Mouse (Mus musculus) neural tube, embryonic 11.5 days (tissue): ENCODE data around the gene Dct. TPM values are rescaled to one million over a fixed set of nuclear protein-coding genes. Genes with fewer than 3 reads are reported as not detected.

Source experiments
- ATAC-seq: fragments of 200-750 bp; cut with Nextera tagmentation; 2 replicates; pipeline ENCODE4 v1.8.0; 2017; ENCODE audit warnings: moderate number of reproducible peaks, mild to moderate bottlenecking, moderate TSS enrichment, moderate library complexity; ENCODE audit not compliant: insufficient read depth, low FRiP score, low TSS enrichment
- DNase-seq: peaks from one replicate; pipeline ENCODE4 v3.0.0-alpha.2; 2015; ENCODE audit warnings: low spot score
- H3K27ac ChIP-seq: fragments of 300-500 bp; sonication (generic); 2 replicates; pipeline ENCODE4 v1.5.1; 2014; ENCODE audit warnings: low read depth, mild to moderate bottlenecking, low read length
- H3K27me3 ChIP-seq: fragments of 300-500 bp; sonication (generic); 2 replicates; pipeline ENCODE4 v1.6.1; 2014; ENCODE audit warnings: mild to moderate bottlenecking, low read length, mixed read lengths; ENCODE audit not compliant: control insufficient read depth, insufficient read depth
- H3K36me3 ChIP-seq: fragments of 300-500 bp; sonication (generic); 2 replicates; pipeline ENCODE4 v1.6.1; 2014; ENCODE audit warnings: mild to moderate bottlenecking, low read length, moderate library complexity, mixed read lengths; ENCODE audit not compliant: control insufficient read depth, insufficient read depth
- H3K4me1 ChIP-seq: fragments of 300-500 bp; sonication (generic); 2 replicates; pipeline ENCODE4 v1.6.1; 2014; ENCODE audit warnings: low read length, mixed read lengths; ENCODE audit not compliant: control insufficient read depth, insufficient read depth
- H3K4me2 ChIP-seq: fragments of 300-500 bp; sonication (generic); 2 replicates; pipeline ENCODE4 v1.6.1; 2014; ENCODE audit warnings: low read depth, mild to moderate bottlenecking, moderate library complexity
- H3K4me3 ChIP-seq: fragments of 300-500 bp; sonication (generic); 2 replicates; pipeline ENCODE4 v1.5.1; 2014; ENCODE audit warnings: low read depth, low read length
- H3K9ac ChIP-seq: fragments of 300-500 bp; sonication (generic); 2 replicates; pipeline ENCODE4 v1.6.1; 2014; ENCODE audit warnings: mild to moderate bottlenecking, low read length
- H3K9me3 ChIP-seq: fragments of 300-500 bp; sonication (generic); 2 replicates; pipeline ENCODE4 v1.6.1; 2016; ENCODE audit warnings: low read length; ENCODE audit not compliant: control insufficient read depth
- WGBS: fragments of 180-500 bp; shearing (Covaris S2); extraction: QIAGEN DNeasy Blood & Tissue Kit; methylation state at CpG from one replicate; pipeline ENCODE4 v1.1.7; 2014; 5-methylcytosine and 5-hydroxymethylcytosine counted together
- polyA plus RNA-seq: library from polyadenylated mRNA; unstranded; fragments of >200 nt; fragmentation: Nextera tagmentation; extraction: Ambion mirVana; gene quantifications from 2 replicates; pipeline ENCODE4 v1.2.1, GENCODE M21; 2014

Dct gene
- polyA plus RNA-seq, 1 experiment from 2014 or later: 2.6 TPM

DNA sequence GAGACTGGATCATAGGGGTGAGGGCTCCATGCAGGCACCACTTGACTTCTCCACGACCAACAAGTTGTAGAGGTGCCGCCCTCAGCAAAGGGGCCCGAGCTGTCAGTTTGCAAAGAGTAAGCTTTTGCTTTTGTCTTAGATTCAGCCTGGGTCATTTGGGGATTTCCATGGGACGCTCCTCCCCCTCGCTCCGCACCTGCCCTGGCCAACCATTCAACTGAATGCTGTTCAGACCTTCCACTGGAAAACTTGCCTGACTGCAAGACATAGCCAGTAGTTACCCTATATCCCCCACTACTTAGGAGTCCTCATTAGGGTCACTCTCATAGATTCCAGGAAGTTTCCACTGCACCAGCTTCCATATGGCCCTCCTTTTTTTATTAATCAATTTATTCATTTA is 31.8 kb upstream of the Dct start:
- no peak for DNase-seq
- no peak overlapping the region for H3K4me2 ChIP-seq
- H3K27ac ChIP-seq: no peak overlapping the region
- no peaks in the 10 kb centered on the region for H3K4me1 ChIP-seq
- no peaks in the 10 kb centered on the region for H3K9me3 ChIP-seq
- no peaks in the 10 kb centered on the region for H3K36me3 ChIP-seq
- no peak overlapping the region for H3K4me3 ChIP-seq
- 88% methylated on average over 6 of the region's 6 CpGs for WGBS
- no peak for ATAC-seq
- no peaks in the 10 kb centered on the region for H3K27me3 ChIP-seq
- H3K9ac ChIP-seq: no peak overlapping the region

- H3K4me2 ChIP-seq: no peak overlapping the region
- ATAC-seq (no peak), DNase-seq (peak; percentile 26)
- H3K27me3 ChIP-seq: no peaks in the 10 kb centered on the region
- H3K9me3 ChIP-seq: no peaks in the 10 kb centered on the region
- H3K36me3 ChIP-seq: no peaks in the 10 kb centered on the region
- no peak overlapping the region for H3K9ac ChIP-seq
- H3K27ac ChIP-seq: no peak overlapping the region
- H3K4me1 ChIP-seq: no peaks in the 10 kb centered on the region
- H3K4me3 ChIP-seq: no peak overlapping the region
- WGBS: 51% methylated on average over 11 of the region's 11 CpGs
Observed at GRCm38 (mm10) chr14:118080606-118081005, 28.6 kb upstream of the Dct start.

DNA sequence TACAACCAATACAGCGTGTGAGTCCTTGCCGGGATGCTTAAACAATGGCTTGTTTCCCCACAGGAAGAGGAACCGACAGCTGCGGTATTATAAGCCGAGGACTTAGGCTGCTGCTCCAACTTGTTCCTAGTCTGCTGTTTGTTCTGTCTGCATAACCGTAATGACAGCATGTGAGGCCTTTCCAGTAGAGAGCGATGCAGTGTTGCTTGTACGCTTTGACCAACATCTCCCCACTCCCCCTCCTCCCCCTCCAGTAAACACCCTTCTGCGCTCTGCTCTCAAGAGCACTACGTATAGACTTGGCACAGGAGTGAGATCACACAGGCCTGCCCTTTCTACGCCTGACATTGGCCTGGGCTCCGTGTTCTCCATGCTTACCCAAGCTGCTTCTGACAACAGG is 18.1 kb upstream of the Dct start:
- H3K4me3 ChIP-seq: no peak overlapping the region
- H3K4me1 ChIP-seq: no peaks in the 10 kb centered on the region
- H3K4me2 ChIP-seq: no peak overlapping the region
- H3K9ac ChIP-seq: no peak overlapping the region
- 85% methylated on average over 12 of the region's 12 CpGs for WGBS
- ATAC-seq: no peak
- no peak for DNase-seq
- no peaks in the 10 kb centered on the region for H3K9me3 ChIP-seq
- H3K27ac ChIP-seq: no peak overlapping the region
- H3K27me3 ChIP-seq: no peaks in the 10 kb centered on the region
- H3K36me3 ChIP-seq: no peaks in the 10 kb centered on the region

GRCm38 (mm10) chr14:118069439-118070079 is 17.5 kb upstream of the Dct start:
- 86% methylated on average over 12 of the region's 12 CpGs for WGBS
- no peak for DNase-seq
- Histone ChIP-seq H3K4me3 (no peak overlapping the region), H3K4me2 (no peak overlapping the region), H3K9ac (no peak overlapping the region), H3K27me3 (no peaks in the 10 kb centered on the region), H3K36me3 (no peaks in the 10 kb centered on the region), H3K9me3 (no peaks in the 10 kb centered on the region), H3K4me1 (no peaks in the 10 kb centered on the region), H3K27ac (no peak overlapping the region)
- no peak for ATAC-seq

DNA sequence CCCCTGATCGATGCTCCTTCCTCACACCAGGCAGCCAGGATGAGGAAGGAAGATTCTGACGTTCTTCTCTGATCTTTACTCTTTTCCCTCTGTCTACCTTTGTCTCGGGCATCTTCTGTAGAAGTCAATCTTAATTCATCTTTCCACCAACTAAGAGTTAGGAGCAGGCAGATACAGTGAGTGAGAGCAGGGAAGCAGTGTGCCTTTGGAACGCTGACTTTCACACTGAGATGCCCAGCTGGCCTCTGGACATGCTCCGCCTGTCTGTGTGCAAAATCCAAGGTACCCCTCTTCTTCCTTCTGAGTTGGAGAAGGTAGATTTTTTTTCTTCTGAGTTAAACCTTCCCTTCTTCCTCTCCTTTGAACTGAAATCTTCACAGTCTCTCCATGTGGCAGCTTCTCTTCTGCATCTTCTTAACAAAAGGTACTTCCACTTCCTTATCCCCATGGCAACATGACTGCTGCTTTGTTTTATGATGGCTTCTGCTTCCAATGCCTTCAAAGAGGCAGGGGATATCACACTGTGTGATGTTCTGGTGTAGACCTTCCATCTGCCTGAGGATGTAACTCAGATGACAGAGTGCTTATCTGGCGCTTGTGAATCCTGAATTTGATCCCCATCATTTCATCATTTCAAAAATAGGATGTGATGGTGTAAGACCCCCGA is 9.9 kb upstream of the Dct start:
- no peak overlapping the region for H3K9ac ChIP-seq
- no peaks in the 10 kb centered on the region for H3K27me3 ChIP-seq
- no peak overlapping the region for H3K4me3 ChIP-seq
- H3K27ac ChIP-seq: no peak overlapping the region
- WGBS: 77% methylated on average over 7 of the region's 7 CpGs
- H3K4me2 ChIP-seq: no peak overlapping the region
- no peaks in the 10 kb centered on the region for H3K36me3 ChIP-seq
- ATAC-seq (no peak), DNase-seq (no peak)
- H3K4me1 ChIP-seq: no peaks in the 10 kb centered on the region
- H3K9me3 ChIP-seq: no peaks in the 10 kb centered on the region

- no peak overlapping the region for H3K9ac ChIP-seq
- H3K9me3 ChIP-seq: no peaks in the 10 kb centered on the region
- no peak for DNase-seq
- H3K36me3 ChIP-seq: no peaks in the 10 kb centered on the region
- ATAC-seq: no peak
- H3K4me3 ChIP-seq: no peak overlapping the region
- no peak overlapping the region for H3K27ac ChIP-seq
- H3K27me3 ChIP-seq: no peaks in the 10 kb centered on the region
- no peaks in the 10 kb centered on the region for H3K4me1 ChIP-seq
- 90% methylated on average over 4 of the region's 4 CpGs for WGBS
- no peak overlapping the region for H3K4me2 ChIP-seq
Observed at GRCm38 (mm10) chr14:118058581-118058886, 6.5 kb upstream of the Dct start.

DNA sequence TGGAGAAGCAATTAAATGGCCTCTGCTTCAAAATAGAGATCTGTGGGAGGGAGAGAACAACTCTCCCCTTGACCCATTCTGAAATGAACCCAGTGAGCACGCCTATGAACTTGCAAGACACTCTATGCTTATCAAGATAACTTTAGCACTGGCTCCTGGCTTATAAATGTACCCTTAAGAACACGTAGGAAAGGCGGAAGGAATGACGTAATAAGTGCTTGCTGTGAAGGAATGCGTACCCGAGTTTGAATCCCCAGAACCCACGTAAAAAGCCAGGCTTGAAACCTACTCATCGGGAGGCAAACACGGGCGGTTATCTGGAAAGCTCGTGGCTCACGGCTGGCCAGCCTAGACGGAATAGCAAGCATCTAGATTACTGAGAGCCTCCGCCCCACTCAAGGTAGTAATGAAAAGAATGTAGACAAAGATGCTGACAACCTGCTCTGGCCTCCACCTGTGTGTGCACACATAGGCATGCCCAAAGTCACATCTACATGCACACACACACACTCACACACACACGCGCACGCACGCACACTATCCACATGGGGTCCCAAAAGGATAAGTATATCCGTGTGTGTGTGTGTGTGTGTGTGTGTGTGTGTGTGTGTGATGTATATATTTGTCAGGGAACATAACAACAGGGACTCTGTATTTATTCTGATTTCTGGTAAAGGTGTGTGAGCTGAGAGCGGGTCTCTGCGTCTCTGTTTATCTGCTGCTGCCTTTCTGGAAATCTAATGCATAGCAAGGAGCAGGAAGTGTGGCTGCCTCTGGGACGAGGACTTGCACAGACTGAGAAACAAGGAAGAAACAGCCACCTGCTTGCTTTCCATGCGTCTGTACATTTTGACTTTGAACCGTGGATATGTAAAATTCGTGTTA is 5.9 kb upstream of the Dct start:
- DNase-seq (no peak), ATAC-seq (no peak)
- H3K9me3 ChIP-seq: no peaks in the 10 kb centered on the region
- H3K27ac ChIP-seq: no peak overlapping the region
- H3K4me1 ChIP-seq: no peaks in the 10 kb centered on the region
- H3K27me3 ChIP-seq: no peaks in the 10 kb centered on the region
- H3K9ac ChIP-seq: no peak overlapping the region
- no peak overlapping the region for H3K4me2 ChIP-seq
- WGBS: 87% methylated on average over 25 of the region's 25 CpGs
- H3K36me3 ChIP-seq: no peaks in the 10 kb centered on the region
- no peak overlapping the region for H3K4me3 ChIP-seq

DNA sequence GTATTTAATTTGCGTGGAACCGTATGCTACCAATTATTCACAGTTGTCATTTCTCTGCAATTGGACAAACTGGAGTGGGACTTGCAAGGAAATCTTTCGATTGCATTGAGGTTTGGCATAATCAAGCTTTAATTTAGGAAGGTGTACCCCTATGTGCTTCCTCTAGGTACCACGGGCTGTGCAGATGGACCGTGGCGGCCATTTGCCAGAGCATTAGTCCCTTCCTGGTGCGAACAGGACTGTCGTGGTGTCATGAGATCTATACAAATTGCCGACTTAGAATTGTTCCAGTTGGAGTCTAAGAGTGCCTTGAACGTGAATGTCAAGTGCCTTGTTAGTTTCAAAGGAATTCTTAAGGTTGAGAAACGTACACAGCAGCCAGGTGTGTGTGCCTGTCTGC is 726 bp upstream of the Dct start:
- no peak overlapping the region for H3K4me3 ChIP-seq
- ATAC-seq (peak; percentile 56), DNase-seq (no peak)
- no peaks in the 10 kb centered on the region for H3K27me3 ChIP-seq
- H3K9ac ChIP-seq: no peak overlapping the region
- no peaks in the 10 kb centered on the region for H3K9me3 ChIP-seq
- 54% methylated on average over 11 of the region's 11 CpGs for WGBS
- H3K4me2 ChIP-seq: no peak overlapping the region
- no peak overlapping the region for H3K27ac ChIP-seq
- no peaks in the 10 kb centered on the region for H3K36me3 ChIP-seq
- peaks cover 5% of the 10 kb centered on the region; the same call in 1 of the 2 replicates for H3K4me1 ChIP-seq
